Mouse (Mus musculus): Measurements from ENCODE around the gene Tmem150c.

- TF ChIP-seq POLR2A (IDR thresholded peaks at IDR 0.05; ENCODE audit: borderline replicate concordance, extremely low read depth, insufficient read depth, insufficient read length, poor library complexity, severe bottlenecking) (no peak), CTCF (IDR thresholded peaks at IDR 0.05; ENCODE audit: borderline replicate concordance, extremely low read depth, insufficient read depth, insufficient read length) (no peak)
These were observed 36.8 kb upstream of the Tmem150c start for GRCm38 (mm10) chr5:100196397-100196796.

All from brain, embryonic 14.5 days (tissue).